Mouse (Mus musculus): Measurements from ENCODE around the gene Eif2b3.
A peak's percentile ranks its signal among the peaks of the same experiment; 100 is the strongest.

- peak; percentile 13; the same call in 1 of the 2 replicates for TF ChIP-seq CTCF (IDR thresholded peaks at IDR 0.05; ENCODE audit: low read depth, low read length)
- TF ChIP-seq POLR2A (IDR thresholded peaks at IDR 0.05; ENCODE audit: extremely low read depth, insufficient read depth, low read length): peak; percentile 93
Observed at GRCm38 (mm10) chr4:117133817-117134600, 114.8 kb downstream of the Eif2b3 start, which contains the start of gene Plk3.
